Mouse (Mus musculus): ENCODE measurements at regions not wholly inside any gene's neighbourhood (a gene's known extent, or its start where the extent isn't known, plus 50 kb on each side); places are given as distances from the start of the nearest gene placed in this dataset.

DNA sequence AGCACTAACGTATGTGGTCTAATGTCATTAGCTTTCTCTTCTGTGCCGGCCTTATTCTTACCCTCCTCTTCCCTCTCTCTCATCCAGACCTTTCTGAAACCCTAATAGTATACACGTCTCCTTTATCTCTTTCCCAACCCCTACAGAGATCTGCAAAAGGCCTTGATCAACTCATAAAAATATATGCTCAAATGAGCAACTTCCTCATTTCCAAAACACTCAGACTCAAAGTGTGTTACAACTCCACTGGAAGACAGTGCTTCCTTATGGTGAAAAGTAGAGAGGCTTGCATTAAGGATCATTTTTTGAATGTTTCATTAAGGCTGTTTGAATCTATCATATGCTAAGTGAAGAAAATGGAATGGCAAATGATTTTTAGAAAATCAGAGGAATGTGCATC lies 1060.1 kb upstream of the Slc10a2 start:
- H3K4me1 ChIP-seq (replicated peaks; ENCODE audit: control insufficient read depth, insufficient read depth, low read length) = no peaks in the 10 kb centered on the region
- H3K9me3 ChIP-seq (ENCODE audit: control insufficient read depth, low read length) = no peaks in the 10 kb centered on the region
- no peak overlapping the region for H3K27ac ChIP-seq (ENCODE audit: low read length)
- 67% methylated on average over 3 of the region's 3 CpGs for WGBS
- no peaks in the 10 kb centered on the region for H3K27me3 ChIP-seq (replicated peaks; ENCODE audit: control insufficient read depth, insufficient read depth, low read length)
- H3K9ac ChIP-seq (replicated peaks; ENCODE audit: low read depth, low read length) = no peak overlapping the region
- no peak overlapping the region for H3K4me3 ChIP-seq (replicated peaks; ENCODE audit: low read length)
- ATAC-seq = no peak
- no peak overlapping the region for H3K4me2 ChIP-seq (ENCODE audit: low read length)
- no peaks in the 10 kb centered on the region for H3K36me3 ChIP-seq (ENCODE audit: control insufficient read depth, insufficient read depth)

DNA sequence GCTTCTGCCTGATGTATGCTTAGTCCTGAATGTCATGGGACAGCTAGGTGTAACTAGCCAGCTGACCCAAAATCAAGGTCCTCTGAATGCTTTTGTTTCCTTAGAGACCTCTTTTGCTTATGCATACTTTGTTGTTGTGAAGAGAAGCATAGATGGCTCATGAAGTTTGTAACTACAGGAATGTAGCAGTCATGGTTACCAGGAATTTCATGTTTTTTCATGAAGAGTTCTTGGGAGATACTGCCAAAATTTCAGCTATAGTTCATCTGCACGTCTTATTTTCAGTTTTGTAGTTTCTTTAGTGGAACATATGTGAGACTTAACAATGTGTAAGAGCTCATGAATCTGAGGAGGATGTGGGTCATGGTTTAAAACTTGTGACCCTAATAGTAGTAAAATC lies 1059.6 kb upstream of the Slc10a2 start:
- WGBS = 56% methylated on average over 1 of the region's 1 CpGs
- Histone ChIP-seq H3K9me3 (ENCODE audit: control insufficient read depth, low read length) (no peaks in the 10 kb centered on the region), H3K4me2 (ENCODE audit: low read length) (no peak overlapping the region), H3K27me3 (replicated peaks; ENCODE audit: control insufficient read depth, insufficient read depth, low read length) (no peaks in the 10 kb centered on the region), H3K36me3 (ENCODE audit: control insufficient read depth, insufficient read depth) (no peaks in the 10 kb centered on the region), H3K4me1 (replicated peaks; ENCODE audit: control insufficient read depth, insufficient read depth, low read length) (no peaks in the 10 kb centered on the region), H3K27ac (ENCODE audit: low read length) (no peak overlapping the region), H3K4me3 (replicated peaks; ENCODE audit: low read length) (no peak overlapping the region), H3K9ac (replicated peaks; ENCODE audit: low read depth, low read length) (no peak overlapping the region)
- ATAC-seq = no peak

DNA sequence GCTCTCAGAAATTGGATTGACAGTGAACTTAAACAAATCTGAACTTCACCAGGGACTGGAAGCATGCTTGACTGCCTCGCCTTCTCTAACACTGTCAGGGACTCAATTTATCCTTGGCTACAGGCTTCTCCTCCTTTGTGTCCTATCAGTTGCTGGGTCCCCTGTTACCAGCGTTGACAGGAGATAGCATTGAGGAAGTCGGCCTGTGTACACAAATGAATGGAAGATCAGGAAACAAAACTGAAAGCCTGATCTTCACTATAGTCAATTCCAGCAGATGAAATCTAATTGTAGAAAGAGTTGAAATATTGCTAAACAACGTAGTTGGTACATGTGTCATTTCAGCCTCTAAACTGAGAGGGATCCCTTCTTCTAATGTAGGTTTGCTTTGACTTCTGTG lies 1039.4 kb upstream of the Slc10a2 start:
- no peaks in the 10 kb centered on the region for H3K4me1 ChIP-seq (replicated peaks; ENCODE audit: control insufficient read depth, insufficient read depth, low read length)
- no peaks in the 10 kb centered on the region for H3K27me3 ChIP-seq (replicated peaks; ENCODE audit: control insufficient read depth, insufficient read depth, low read length)
- H3K4me2 ChIP-seq (ENCODE audit: low read length) = no peak overlapping the region
- no peak for ATAC-seq
- H3K9ac ChIP-seq (replicated peaks; ENCODE audit: low read depth, low read length) = no peak overlapping the region
- H3K4me3 ChIP-seq (replicated peaks; ENCODE audit: low read length) = no peak overlapping the region
- H3K36me3 ChIP-seq (ENCODE audit: control insufficient read depth, insufficient read depth) = no peaks in the 10 kb centered on the region
- WGBS = 81% methylated on average over 4 of the region's 4 CpGs
- H3K27ac ChIP-seq (ENCODE audit: low read length) = no peak overlapping the region
- no peaks in the 10 kb centered on the region for H3K9me3 ChIP-seq (ENCODE audit: control insufficient read depth, low read length)

DNA sequence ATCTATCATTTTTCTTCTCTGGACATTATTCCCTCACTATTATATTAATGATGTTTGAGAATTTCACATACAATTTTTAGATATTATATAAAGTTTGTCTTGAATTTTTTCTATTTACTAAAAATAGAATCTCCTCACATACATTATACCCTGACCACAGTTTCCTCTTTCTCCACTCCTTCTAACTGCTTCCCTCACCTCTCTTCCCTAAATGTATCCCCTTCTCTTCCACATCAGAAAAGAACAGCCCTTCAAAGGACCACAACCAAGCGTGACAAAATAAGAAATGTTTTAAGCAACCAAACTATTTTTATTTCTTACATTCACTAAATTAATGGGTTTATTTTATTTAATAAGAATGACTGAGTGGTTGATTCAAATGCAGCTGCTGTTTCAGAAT lies 1034.9 kb upstream of the Slc10a2 start:
- Histone ChIP-seq H3K27ac (ENCODE audit: low read length) (no peak overlapping the region), H3K4me2 (ENCODE audit: low read length) (no peak overlapping the region), H3K36me3 (ENCODE audit: control insufficient read depth, insufficient read depth) (no peaks in the 10 kb centered on the region), H3K4me1 (replicated peaks; ENCODE audit: control insufficient read depth, insufficient read depth, low read length) (no peaks in the 10 kb centered on the region), H3K27me3 (replicated peaks; ENCODE audit: control insufficient read depth, insufficient read depth, low read length) (no peaks in the 10 kb centered on the region), H3K4me3 (replicated peaks; ENCODE audit: low read length) (no peak overlapping the region), H3K9ac (replicated peaks; ENCODE audit: low read depth, low read length) (no peak overlapping the region), H3K9me3 (ENCODE audit: control insufficient read depth, low read length) (no peaks in the 10 kb centered on the region)
- no peak for ATAC-seq
- whole genome bisulfite sequencing = 77% methylated on average over 1 of the region's 1 CpGs

DNA sequence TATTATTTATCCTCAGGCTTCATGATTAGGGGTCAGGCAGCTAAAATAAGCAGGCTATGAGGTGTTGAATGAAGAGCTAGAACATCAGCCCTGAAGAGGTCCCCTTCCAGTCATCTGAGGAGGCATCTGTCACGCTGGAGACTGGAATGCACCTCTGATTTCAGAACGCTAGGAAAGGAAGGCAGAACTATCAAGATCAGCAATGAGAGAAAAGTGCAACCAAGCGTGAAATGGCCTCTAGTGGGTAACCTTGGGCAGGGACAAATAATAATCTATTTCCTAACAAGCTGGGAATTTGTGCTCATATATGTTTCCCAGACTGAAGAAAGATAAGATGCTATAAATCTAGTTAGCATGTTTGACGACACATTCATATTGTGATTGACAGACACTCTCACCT lies 1034.0 kb upstream of the Slc10a2 start:
- Histone ChIP-seq H3K4me3 (replicated peaks; ENCODE audit: low read length) (no peak overlapping the region), H3K4me1 (replicated peaks; ENCODE audit: control insufficient read depth, insufficient read depth, low read length) (no peaks in the 10 kb centered on the region), H3K9ac (replicated peaks; ENCODE audit: low read depth, low read length) (no peak overlapping the region), H3K9me3 (ENCODE audit: control insufficient read depth, low read length) (no peaks in the 10 kb centered on the region), H3K27me3 (replicated peaks; ENCODE audit: control insufficient read depth, insufficient read depth, low read length) (no peaks in the 10 kb centered on the region), H3K27ac (ENCODE audit: low read length) (no peak overlapping the region), H3K36me3 (ENCODE audit: control insufficient read depth, insufficient read depth) (no peaks in the 10 kb centered on the region), H3K4me2 (ENCODE audit: low read length) (no peak overlapping the region)
- WGBS = 50% methylated on average over 4 of the region's 4 CpGs
- ATAC-seq = no peak

DNA sequence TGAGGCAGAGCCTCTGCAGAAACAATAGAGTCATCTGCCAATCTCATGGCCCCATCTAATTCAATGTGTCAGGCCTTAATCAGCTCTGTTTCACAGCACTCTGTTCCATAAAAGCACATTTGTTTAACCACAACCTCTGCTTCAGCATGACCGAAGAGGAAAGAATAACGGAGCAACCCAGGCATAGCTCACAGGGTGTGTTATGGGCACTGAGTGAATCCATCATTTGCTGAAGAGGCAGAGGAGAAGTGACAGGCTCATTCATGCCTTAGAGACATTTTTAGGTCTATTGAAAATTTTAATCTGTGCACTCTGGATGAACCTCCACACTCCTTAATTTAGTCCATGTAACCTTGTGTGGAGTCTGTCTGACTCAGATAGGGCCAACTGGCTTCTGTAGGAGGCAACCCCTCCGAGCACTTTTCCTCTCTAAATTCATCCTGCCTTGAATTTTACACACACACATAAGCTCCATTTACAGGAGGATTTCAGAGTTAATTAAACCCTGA lies 1027.1 kb upstream of the Slc10a2 start:
- Histone ChIP-seq H3K9me3 (ENCODE audit: control insufficient read depth, low read length) (no peaks in the 10 kb centered on the region), H3K27ac (ENCODE audit: low read length) (no peak overlapping the region), H3K9ac (replicated peaks; ENCODE audit: low read depth, low read length) (0 out of 2 replicates have a peak overlapping the region, but pooled peaks have one; percentile 13), H3K4me2 (ENCODE audit: low read length) (no peak overlapping the region), H3K4me1 (replicated peaks; ENCODE audit: control insufficient read depth, insufficient read depth, low read length) (peaks cover 4% of the 10 kb centered on the region; the same call in 1 of the 2 replicates), H3K27me3 (replicated peaks; ENCODE audit: control insufficient read depth, insufficient read depth, low read length) (no peaks in the 10 kb centered on the region), H3K4me3 (replicated peaks; ENCODE audit: low read length) (no peak overlapping the region), H3K36me3 (ENCODE audit: control insufficient read depth, insufficient read depth) (no peaks in the 10 kb centered on the region)
- peak; percentile 90 for ATAC-seq
- 10% methylated on average over 3 of the region's 3 CpGs for WGBS

DNA sequence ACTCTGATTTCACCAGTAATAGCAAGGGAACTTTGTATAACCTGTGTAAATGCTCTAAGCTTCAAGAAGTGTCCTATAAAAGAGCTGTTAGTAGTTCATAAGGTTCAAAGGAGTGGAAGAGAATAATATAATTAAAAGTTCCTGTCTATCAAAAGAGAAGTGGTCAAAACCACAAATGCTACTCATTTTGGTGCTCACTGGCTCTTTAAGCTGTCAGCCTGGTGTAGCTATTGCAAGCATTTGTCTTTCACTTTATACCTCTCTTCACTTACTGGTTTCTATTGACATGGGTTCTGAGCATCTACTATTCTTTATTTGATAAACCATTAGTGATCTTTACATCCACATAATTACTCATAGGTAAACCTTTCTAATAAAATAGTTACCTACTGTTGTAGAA lies 1020.1 kb upstream of the Slc10a2 start:
- Histone ChIP-seq H3K36me3 (ENCODE audit: control insufficient read depth, insufficient read depth) (no peaks in the 10 kb centered on the region), H3K9ac (replicated peaks; ENCODE audit: low read depth, low read length) (no peak overlapping the region), H3K27ac (ENCODE audit: low read length) (no peak overlapping the region), H3K4me2 (ENCODE audit: low read length) (no peak overlapping the region), H3K4me1 (replicated peaks; ENCODE audit: control insufficient read depth, insufficient read depth, low read length) (no peaks in the 10 kb centered on the region), H3K4me3 (replicated peaks; ENCODE audit: low read length) (no peak overlapping the region), H3K9me3 (ENCODE audit: control insufficient read depth, low read length) (no peaks in the 10 kb centered on the region), H3K27me3 (replicated peaks; ENCODE audit: control insufficient read depth, insufficient read depth, low read length) (no peaks in the 10 kb centered on the region)
- no peak for ATAC-seq

DNA sequence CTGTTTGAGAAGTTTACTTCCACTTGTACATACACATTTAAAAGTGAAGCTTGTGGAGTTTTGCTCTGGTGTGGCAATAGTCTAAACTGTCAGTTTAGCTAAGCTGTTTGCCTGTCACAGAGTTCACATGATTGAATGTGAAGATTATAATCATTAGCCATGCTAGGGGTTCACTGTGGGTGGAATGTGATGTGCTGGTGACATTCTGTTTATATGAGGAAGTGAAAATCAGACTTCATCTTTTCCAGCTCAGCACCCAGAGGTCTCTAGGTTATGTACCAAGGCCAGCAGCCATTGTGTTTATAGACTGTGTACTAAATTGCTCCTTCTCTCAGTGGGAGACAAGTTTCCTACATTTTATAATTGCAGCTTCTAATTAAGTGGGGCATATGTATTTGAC lies 1014.4 kb upstream of the Slc10a2 start:
- Histone ChIP-seq H3K27ac (ENCODE audit: low read length) (no peak overlapping the region), H3K27me3 (replicated peaks; ENCODE audit: control insufficient read depth, insufficient read depth, low read length) (no peaks in the 10 kb centered on the region), H3K4me3 (replicated peaks; ENCODE audit: low read length) (no peak overlapping the region), H3K9me3 (ENCODE audit: control insufficient read depth, low read length) (no peaks in the 10 kb centered on the region), H3K4me1 (replicated peaks; ENCODE audit: control insufficient read depth, insufficient read depth, low read length) (no peaks in the 10 kb centered on the region), H3K9ac (replicated peaks; ENCODE audit: low read depth, low read length) (no peak overlapping the region), H3K36me3 (ENCODE audit: control insufficient read depth, insufficient read depth) (no peaks in the 10 kb centered on the region), H3K4me2 (ENCODE audit: low read length) (no peak overlapping the region)
- ATAC-seq = no peak

DNA sequence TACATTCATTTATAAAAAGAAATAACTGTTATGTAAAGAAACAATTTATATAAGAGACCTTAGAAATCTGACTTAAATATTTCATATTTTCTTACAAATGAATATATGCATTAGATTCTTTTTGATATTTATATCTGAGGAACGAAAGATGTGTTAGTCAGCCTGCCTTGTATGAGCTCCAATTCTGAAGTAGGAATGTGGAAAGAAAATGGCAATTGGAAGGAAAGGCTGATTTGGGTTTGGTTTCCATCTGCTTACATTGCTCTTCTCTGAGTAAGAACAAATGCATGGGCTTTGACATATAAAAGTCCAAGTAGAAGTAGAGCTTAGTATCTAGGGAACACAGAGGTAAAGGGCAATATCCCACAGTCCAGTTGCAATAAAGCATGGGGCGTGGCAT lies 1006.2 kb upstream of the Slc10a2 start:
- WGBS = 84% methylated on average over 2 of the region's 2 CpGs
- no peak overlapping the region for H3K9ac ChIP-seq (replicated peaks; ENCODE audit: low read depth, low read length)
- no peak overlapping the region for H3K4me3 ChIP-seq (replicated peaks; ENCODE audit: low read length)
- no peaks in the 10 kb centered on the region for H3K4me1 ChIP-seq (replicated peaks; ENCODE audit: control insufficient read depth, insufficient read depth, low read length)
- H3K27ac ChIP-seq (ENCODE audit: low read length) = no peak overlapping the region
- no peaks in the 10 kb centered on the region for H3K27me3 ChIP-seq (replicated peaks; ENCODE audit: control insufficient read depth, insufficient read depth, low read length)
- H3K36me3 ChIP-seq (ENCODE audit: control insufficient read depth, insufficient read depth) = no peaks in the 10 kb centered on the region
- no peak for ATAC-seq
- H3K9me3 ChIP-seq (ENCODE audit: control insufficient read depth, low read length) = no peaks in the 10 kb centered on the region
- no peak overlapping the region for H3K4me2 ChIP-seq (ENCODE audit: low read length)

DNA sequence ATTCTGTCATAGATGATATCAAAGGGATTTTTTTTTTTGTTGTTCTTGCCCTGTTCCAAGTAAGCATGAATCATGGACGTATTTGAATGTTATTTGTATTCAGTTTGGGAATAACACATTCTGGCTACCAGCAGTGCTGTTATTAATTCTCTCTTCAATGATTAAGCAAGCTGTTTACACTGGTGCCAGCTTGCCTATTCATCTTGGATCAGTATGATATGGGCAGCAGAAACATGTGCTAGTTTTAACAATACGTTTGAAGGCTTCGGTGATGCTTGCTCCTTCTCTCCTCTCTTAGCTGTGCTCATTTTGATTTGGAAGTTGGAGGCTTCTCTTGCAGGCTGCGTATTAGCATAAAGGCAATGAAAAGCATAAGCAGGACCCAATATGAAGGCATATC lies 984.9 kb upstream of the Slc10a2 start:
- Histone ChIP-seq H3K4me1 (replicated peaks; ENCODE audit: control insufficient read depth, insufficient read depth, low read length) (0 out of 2 replicates have a peak, but pooled peaks cover 3% of the 10 kb centered on the region), H3K9me3 (ENCODE audit: control insufficient read depth, low read length) (no peaks in the 10 kb centered on the region), H3K27me3 (replicated peaks; ENCODE audit: control insufficient read depth, insufficient read depth, low read length) (no peaks in the 10 kb centered on the region), H3K4me3 (replicated peaks; ENCODE audit: low read length) (no peak overlapping the region), H3K9ac (replicated peaks; ENCODE audit: low read depth, low read length) (no peak overlapping the region), H3K27ac (ENCODE audit: low read length) (no peak overlapping the region), H3K36me3 (ENCODE audit: control insufficient read depth, insufficient read depth) (no peaks in the 10 kb centered on the region), H3K4me2 (ENCODE audit: low read length) (no peak overlapping the region)
- peak; percentile 90 for ATAC-seq
- 32% methylated on average over 4 of the region's 4 CpGs for WGBS
